Mouse (Mus musculus): Measurements from ENCODE around the gene Exph5. TPM values are rescaled to one million over a fixed set of nuclear protein-coding genes. Genes with fewer than 3 reads are reported as not detected.

The Exph5 gene
- polyA plus RNA-seq, 1 experiment from 2014 or later: 0.98 TPM

DNA sequence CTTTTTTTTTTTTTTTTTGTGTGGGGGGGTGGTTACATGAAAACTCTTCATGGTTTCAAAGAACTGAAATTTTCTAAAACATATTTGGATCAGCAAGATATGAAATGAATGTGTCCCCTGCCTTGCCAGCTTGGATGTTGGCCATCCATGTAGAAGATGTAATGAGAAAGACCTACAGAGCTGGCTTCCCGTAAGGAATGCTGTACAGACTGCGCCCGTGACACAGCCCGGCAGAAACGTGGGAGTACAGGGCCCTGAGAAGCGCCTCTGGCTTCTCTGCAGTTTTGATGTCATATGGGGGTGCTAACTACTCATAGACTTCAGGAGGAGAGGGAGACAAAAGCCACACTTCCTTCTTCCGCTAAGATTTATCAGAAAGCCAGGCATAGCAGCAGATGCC, 38.1 kb downstream of the Exph5 start:
- Histone ChIP-seq H3K9ac (replicated peaks; ENCODE audit: low read length) (no peak overlapping the region), H3K4me2 (ENCODE audit: low read depth, low read length) (no peak overlapping the region), H3K9me3 (replicated peaks; ENCODE audit: control insufficient read depth, low read length) (no peaks in the 10 kb centered on the region), H3K27ac (replicated peaks; ENCODE audit: low read depth, low read length) (no peak overlapping the region), H3K27me3 (ENCODE audit: control insufficient read depth, insufficient read depth, low read length) (no peaks in the 10 kb centered on the region), H3K4me3 (ENCODE audit: low read depth, low read length) (no peak overlapping the region), H3K4me1 (ENCODE audit: control insufficient read depth, insufficient read depth, low read length) (no peaks in the 10 kb centered on the region), H3K36me3 (replicated peaks; ENCODE audit: control insufficient read depth, insufficient read depth, low read depth, low read length) (no peaks in the 10 kb centered on the region)
- no peak for DNase-seq (ENCODE audit: low spot score)
- no peak for ATAC-seq (replicated peaks; ENCODE audit: insufficient number of reproducible peaks, low FRiP score, low TSS enrichment, low read depth)
- WGBS: 85% methylated on average over 7 of the region's 7 CpGs

GRCm38 (mm10) chr9:53340328-53340916, 39.0 kb downstream of the Exph5 start:
- no peak overlapping the region for H3K4me3 ChIP-seq (ENCODE audit: low read depth, low read length)
- DNase-seq (ENCODE audit: low spot score): peak; percentile 11

DNA sequence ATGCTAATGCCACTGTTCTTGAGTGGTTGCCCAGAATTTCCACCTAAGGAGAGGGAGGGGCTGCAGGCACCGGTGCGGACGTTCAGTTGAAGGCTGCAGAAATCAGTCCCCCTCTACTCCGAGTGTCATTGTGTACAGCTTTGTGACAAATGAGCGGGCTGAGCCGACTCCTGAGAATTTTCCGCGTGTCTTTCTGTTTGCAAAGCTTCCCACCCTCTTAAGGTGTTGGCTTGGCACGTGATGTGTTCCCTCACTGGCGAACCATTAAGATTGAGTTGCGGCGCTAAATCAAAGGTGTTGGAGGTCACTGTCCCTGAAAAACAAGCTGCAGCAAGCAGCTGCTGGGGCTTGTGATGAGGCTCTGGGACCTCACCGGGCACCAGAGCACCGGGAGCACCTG, 39.5 kb downstream of the Exph5 start:
- peak overlapping the region; percentile 61 for H3K4me2 ChIP-seq (ENCODE audit: low read depth, low read length)
- no peak overlapping the region for H3K27ac ChIP-seq (replicated peaks; ENCODE audit: low read depth, low read length)
- no peaks in the 10 kb centered on the region for H3K9me3 ChIP-seq (replicated peaks; ENCODE audit: control insufficient read depth, low read length)
- peak; percentile 32 for DNase-seq (ENCODE audit: low spot score)
- H3K4me3 ChIP-seq (ENCODE audit: low read depth, low read length): peak overlapping the region; percentile 32
- no peaks in the 10 kb centered on the region for H3K27me3 ChIP-seq (ENCODE audit: control insufficient read depth, insufficient read depth, low read length)
- H3K4me1 ChIP-seq (ENCODE audit: control insufficient read depth, insufficient read depth, low read length): no peaks in the 10 kb centered on the region
- 0 out of 2 replicates have a peak overlapping the region, but pooled peaks have one; percentile 32 for H3K9ac ChIP-seq (replicated peaks; ENCODE audit: low read length)
- ATAC-seq (replicated peaks; ENCODE audit: insufficient number of reproducible peaks, low FRiP score, low TSS enrichment, low read depth): no peak
- H3K36me3 ChIP-seq (replicated peaks; ENCODE audit: control insufficient read depth, insufficient read depth, low read depth, low read length): no peaks in the 10 kb centered on the region
- WGBS: 14% methylated on average over 14 of the region's 14 CpGs

More at GRCm38 (mm10) chr9:53340328-53340916, 39.0 kb downstream of the Exph5 start:
- ATAC-seq (replicated peaks; ENCODE audit: insufficient number of reproducible peaks, low FRiP score, low TSS enrichment, low read depth): no peak
- H3K36me3 ChIP-seq (replicated peaks; ENCODE audit: control insufficient read depth, insufficient read depth, low read depth, low read length): no peaks in the 10 kb centered on the region
- no peaks in the 10 kb centered on the region for H3K4me1 ChIP-seq (ENCODE audit: control insufficient read depth, insufficient read depth, low read length)
- H3K9ac ChIP-seq (replicated peaks; ENCODE audit: low read length): no peak overlapping the region
- no peaks in the 10 kb centered on the region for H3K9me3 ChIP-seq (replicated peaks; ENCODE audit: control insufficient read depth, low read length)
- 47% methylated on average over 17 of the region's 17 CpGs for WGBS
- peak overlapping the region; percentile 61 for H3K4me2 ChIP-seq (ENCODE audit: low read depth, low read length)
- no peaks in the 10 kb centered on the region for H3K27me3 ChIP-seq (ENCODE audit: control insufficient read depth, insufficient read depth, low read length)
- no peak overlapping the region for H3K27ac ChIP-seq (replicated peaks; ENCODE audit: low read depth, low read length)

DNA sequence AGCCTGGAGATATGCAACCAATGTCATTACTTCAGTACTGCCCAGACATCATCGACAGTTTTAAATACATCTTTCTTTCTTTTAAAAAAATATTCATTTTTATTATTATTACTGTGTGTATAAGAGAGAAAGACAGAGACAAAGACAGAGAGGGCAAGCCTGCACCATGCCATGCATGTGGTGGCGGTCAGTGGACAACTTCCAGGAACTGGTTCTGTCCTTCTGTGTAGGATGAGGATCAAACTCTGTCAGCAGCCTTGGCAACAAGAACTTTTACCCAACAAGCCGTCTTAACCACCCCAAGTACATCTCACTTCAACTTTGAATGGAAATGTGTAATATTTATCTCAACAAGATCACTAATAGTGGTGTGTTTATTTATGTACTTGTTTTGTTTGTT, 40.5 kb downstream of the Exph5 start:
- no peak overlapping the region for H3K4me2 ChIP-seq (ENCODE audit: low read depth, low read length)
- no peak overlapping the region for H3K9ac ChIP-seq (replicated peaks; ENCODE audit: low read length)
- no peak overlapping the region for H3K27ac ChIP-seq (replicated peaks; ENCODE audit: low read depth, low read length)
- ATAC-seq (replicated peaks; ENCODE audit: insufficient number of reproducible peaks, low FRiP score, low TSS enrichment, low read depth): no peak
- no peak overlapping the region for H3K4me3 ChIP-seq (ENCODE audit: low read depth, low read length)
- H3K4me1 ChIP-seq (ENCODE audit: control insufficient read depth, insufficient read depth, low read length): no peaks in the 10 kb centered on the region
- 81% methylated on average over 3 of the region's 3 CpGs for WGBS
- no peaks in the 10 kb centered on the region for H3K36me3 ChIP-seq (replicated peaks; ENCODE audit: control insufficient read depth, insufficient read depth, low read depth, low read length)
- H3K9me3 ChIP-seq (replicated peaks; ENCODE audit: control insufficient read depth, low read length): no peaks in the 10 kb centered on the region
- H3K27me3 ChIP-seq (ENCODE audit: control insufficient read depth, insufficient read depth, low read length): no peaks in the 10 kb centered on the region
- DNase-seq (ENCODE audit: low spot score): no peak

- no peaks in the 10 kb centered on the region for H3K4me1 ChIP-seq (ENCODE audit: control insufficient read depth, insufficient read depth, low read length)
- no peaks in the 10 kb centered on the region for H3K9me3 ChIP-seq (replicated peaks; ENCODE audit: control insufficient read depth, low read length)
- H3K4me3 ChIP-seq (ENCODE audit: low read depth, low read length): no peak overlapping the region
- WGBS: 85% methylated on average over 9 of the region's 9 CpGs
- H3K27me3 ChIP-seq (ENCODE audit: control insufficient read depth, insufficient read depth, low read length): no peaks in the 10 kb centered on the region
- ATAC-seq (replicated peaks; ENCODE audit: insufficient number of reproducible peaks, low FRiP score, low TSS enrichment, low read depth) (no peak), DNase-seq (ENCODE audit: low spot score) (no peak)
- H3K4me2 ChIP-seq (ENCODE audit: low read depth, low read length): no peak overlapping the region
- no peaks in the 10 kb centered on the region for H3K36me3 ChIP-seq (replicated peaks; ENCODE audit: control insufficient read depth, insufficient read depth, low read depth, low read length)
- H3K9ac ChIP-seq (replicated peaks; ENCODE audit: low read length): no peak overlapping the region
- H3K27ac ChIP-seq (replicated peaks; ENCODE audit: low read depth, low read length): no peak overlapping the region
Measured at GRCm38 (mm10) chr9:53344646-53345432, 43.4 kb downstream of the Exph5 start.

GRCm38 (mm10) chr9:53345728-53346127, 44.3 kb downstream of the Exph5 start:
- H3K36me3 ChIP-seq (replicated peaks; ENCODE audit: control insufficient read depth, insufficient read depth, low read depth, low read length): no peaks in the 10 kb centered on the region
- H3K9ac ChIP-seq (replicated peaks; ENCODE audit: low read length): no peak overlapping the region
- no peaks in the 10 kb centered on the region for H3K9me3 ChIP-seq (replicated peaks; ENCODE audit: control insufficient read depth, low read length)
- H3K4me2 ChIP-seq (ENCODE audit: low read depth, low read length): no peak overlapping the region
- no peak overlapping the region for H3K4me3 ChIP-seq (ENCODE audit: low read depth, low read length)
- 78% methylated on average over 3 of the region's 3 CpGs for WGBS
- no peak overlapping the region for H3K27ac ChIP-seq (replicated peaks; ENCODE audit: low read depth, low read length)
- H3K4me1 ChIP-seq (ENCODE audit: control insufficient read depth, insufficient read depth, low read length): no peaks in the 10 kb centered on the region
- no peaks in the 10 kb centered on the region for H3K27me3 ChIP-seq (ENCODE audit: control insufficient read depth, insufficient read depth, low read length)
- no peak for DNase-seq (ENCODE audit: low spot score)
- no peak for ATAC-seq (replicated peaks; ENCODE audit: insufficient number of reproducible peaks, low FRiP score, low TSS enrichment, low read depth)

GRCm38 (mm10) chr9:53346402-53346801, 44.9 kb downstream of the Exph5 start:
- 67% methylated on average over 6 of the region's 6 CpGs for WGBS
- Histone ChIP-seq H3K9me3 (replicated peaks; ENCODE audit: control insufficient read depth, low read length) (no peaks in the 10 kb centered on the region), H3K36me3 (replicated peaks; ENCODE audit: control insufficient read depth, insufficient read depth, low read depth, low read length) (no peaks in the 10 kb centered on the region), H3K4me1 (ENCODE audit: control insufficient read depth, insufficient read depth, low read length) (no peaks in the 10 kb centered on the region), H3K9ac (replicated peaks; ENCODE audit: low read length) (no peak overlapping the region), H3K27me3 (ENCODE audit: control insufficient read depth, insufficient read depth, low read length) (no peaks in the 10 kb centered on the region), H3K4me3 (ENCODE audit: low read depth, low read length) (no peak overlapping the region), H3K27ac (replicated peaks; ENCODE audit: low read depth, low read length) (no peak overlapping the region), H3K4me2 (ENCODE audit: low read depth, low read length) (no peak overlapping the region)
- no peak for DNase-seq (ENCODE audit: low spot score)
- no peak for ATAC-seq (replicated peaks; ENCODE audit: insufficient number of reproducible peaks, low FRiP score, low TSS enrichment, low read depth)

DNA sequence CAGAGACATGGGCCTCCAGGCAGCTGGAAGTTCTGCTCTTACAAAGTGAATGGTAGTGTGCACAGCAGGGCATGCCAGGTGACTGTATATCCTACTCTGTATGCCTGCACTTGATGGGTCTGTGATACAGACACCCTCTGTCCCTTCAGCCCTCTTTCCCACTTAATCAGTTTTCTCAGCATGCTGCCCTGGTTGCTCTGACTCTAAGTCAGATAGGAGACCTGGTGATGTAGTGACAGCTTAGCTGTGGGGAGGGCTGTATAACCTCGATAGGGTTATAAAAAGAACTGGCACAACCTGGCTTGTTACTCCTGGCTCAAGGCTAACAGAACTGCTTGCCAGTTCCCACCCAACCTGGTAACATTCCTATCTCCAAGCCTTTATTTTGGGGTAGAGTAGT, 47.7 kb downstream of the Exph5 start:
- H3K9ac ChIP-seq (replicated peaks; ENCODE audit: low read length): no peak overlapping the region
- DNase-seq (ENCODE audit: low spot score): no peak
- no peak overlapping the region for H3K27ac ChIP-seq (replicated peaks; ENCODE audit: low read depth, low read length)

More for the DNA sequence above, 47.7 kb downstream of the Exph5 start:
- no peaks in the 10 kb centered on the region for H3K9me3 ChIP-seq (replicated peaks; ENCODE audit: control insufficient read depth, low read length)
- WGBS: 86% methylated on average over 1 of the region's 1 CpGs
- H3K36me3 ChIP-seq (replicated peaks; ENCODE audit: control insufficient read depth, insufficient read depth, low read depth, low read length): no peaks in the 10 kb centered on the region
- H3K27me3 ChIP-seq (ENCODE audit: control insufficient read depth, insufficient read depth, low read length): no peaks in the 10 kb centered on the region
- no peak for ATAC-seq (replicated peaks; ENCODE audit: insufficient number of reproducible peaks, low FRiP score, low TSS enrichment, low read depth)
- no peaks in the 10 kb centered on the region for H3K4me1 ChIP-seq (ENCODE audit: control insufficient read depth, insufficient read depth, low read length)
- no peak overlapping the region for H3K4me3 ChIP-seq (ENCODE audit: low read depth, low read length)
- H3K4me2 ChIP-seq (ENCODE audit: low read depth, low read length): no peak overlapping the region
